Mouse (Mus musculus): ENCODE measurements around the gene Pkhd1.
A peak's percentile ranks its signal among the peaks of the same experiment; 100 is the strongest.
"Not testable (repeated sequence)": the region's sequence is repeated elsewhere in the genome, so short reads cannot be mapped to it uniquely, and the experiment has no call there.

Pkhd1 gene

DNA sequence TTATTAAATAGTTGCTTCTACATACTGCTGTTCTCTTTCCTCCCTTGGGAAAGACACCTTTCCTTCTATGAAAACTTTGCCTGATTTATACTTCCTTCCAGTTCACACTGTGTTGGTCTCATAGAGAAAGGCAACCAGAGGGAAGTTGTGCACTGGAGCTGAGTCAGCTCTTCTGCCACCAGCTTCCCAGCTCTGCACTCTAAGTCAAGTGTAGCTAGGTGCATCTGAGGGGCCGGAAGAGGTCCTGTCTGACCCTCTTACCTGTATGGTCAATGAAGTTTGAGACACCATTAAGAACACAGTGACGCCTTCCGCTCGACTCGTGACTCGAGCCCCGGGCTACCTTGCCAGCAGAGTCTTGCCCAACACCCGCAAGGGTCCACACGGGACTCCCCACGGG is 131.8 kb downstream of the Pkhd1 start:
- no peak for DNase-seq (ENCODE audit: low read depth)

DNA sequence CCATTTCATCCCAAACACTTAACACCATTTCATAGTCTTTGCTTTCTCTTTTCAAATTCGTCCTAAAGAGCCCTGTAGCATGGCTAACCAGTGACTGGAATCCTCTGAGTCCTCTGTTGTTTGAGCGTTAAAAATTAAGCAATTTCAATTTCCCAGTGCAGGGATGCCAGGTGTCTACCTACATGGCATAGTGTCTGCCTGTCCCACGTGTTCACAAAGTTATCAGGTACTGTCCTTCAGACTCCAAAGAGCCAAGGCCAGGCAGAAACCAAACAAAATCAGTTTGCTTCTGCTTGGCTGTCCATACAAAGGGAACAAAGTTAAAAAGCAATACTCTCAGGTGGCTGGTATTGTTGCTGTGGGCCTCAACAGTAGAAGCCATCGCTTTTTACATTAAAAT is 136.0 kb downstream of the Pkhd1 start:
- DNase-seq (ENCODE audit: low read depth), result no peak

DNA sequence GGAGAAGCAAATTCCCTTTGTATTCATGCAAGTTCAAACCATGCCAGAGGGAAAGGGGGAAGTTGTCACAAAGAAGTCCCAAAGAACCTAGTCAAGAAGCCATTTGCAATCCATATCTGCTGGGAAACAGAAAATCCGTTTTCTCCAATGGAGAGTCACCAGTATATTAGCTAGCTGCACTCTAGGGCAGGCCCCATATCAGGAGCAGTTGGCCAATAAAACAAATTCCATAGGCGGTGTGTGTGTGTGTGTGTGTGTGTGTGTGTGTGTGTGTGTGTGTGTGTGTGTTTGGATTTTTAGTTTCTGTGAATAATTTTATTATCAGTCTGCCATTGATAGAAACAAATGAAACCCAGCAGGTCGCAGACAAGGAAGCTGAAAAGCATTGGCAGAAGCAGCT is 139.2 kb downstream of the Pkhd1 start:
- no peak for DNase-seq (ENCODE audit: low read depth)

DNA sequence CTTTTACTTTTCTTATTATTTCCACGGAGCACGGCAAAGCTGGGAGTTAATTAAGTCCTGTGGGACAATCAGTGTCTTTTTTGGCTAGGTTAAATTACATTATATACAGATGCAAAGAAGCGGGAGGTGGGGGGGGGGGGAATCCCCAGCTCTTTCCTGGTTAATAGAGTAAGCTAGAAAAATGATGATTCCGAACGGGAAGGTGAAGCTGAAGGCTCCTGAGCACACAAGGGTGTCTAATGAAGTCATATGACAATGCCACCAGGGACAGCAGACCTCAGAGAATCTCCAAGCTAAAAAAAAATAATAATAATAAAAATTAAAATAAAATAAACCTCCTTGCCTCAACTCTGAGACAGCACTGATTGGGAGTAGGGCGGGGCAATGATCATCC is 139.6 kb downstream of the Pkhd1 start:
- DNase-seq (ENCODE audit: low read depth), result no peak

DNA sequence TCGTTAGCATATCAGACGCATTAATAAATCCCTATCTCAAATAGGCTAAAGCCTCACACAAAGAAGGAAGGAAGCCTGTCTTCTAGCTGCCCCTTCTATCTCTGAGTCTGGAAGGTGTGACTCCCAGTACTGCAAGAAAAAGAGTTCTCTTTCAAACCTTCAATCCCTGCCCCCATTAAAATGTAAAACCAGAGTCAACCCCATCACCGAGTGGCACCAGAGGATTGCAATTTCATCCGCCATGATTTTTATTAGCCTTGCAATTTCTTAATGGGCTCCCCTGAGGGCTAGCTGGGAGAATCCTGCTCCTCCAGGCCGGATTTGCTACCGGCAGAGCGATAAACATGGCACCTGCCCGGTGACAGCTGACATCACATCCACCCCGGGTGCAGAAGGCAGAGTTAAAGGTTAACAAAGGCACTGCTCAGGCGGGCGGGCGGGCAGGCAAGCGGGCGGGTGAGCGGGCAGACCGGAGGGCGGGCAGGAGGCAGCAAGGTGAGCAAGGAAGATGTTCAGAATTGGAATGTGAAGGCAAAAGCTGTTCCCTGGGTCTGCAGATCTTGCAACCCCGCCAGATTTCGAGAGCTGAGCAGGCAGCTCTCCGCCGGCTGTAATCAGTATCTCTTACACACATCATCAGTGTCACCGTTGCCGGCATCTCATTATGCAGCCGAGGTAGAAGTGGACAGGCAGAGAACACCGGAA is 140.2 kb downstream of the Pkhd1 start:
- no peak for DNase-seq (ENCODE audit: low read depth)

DNA sequence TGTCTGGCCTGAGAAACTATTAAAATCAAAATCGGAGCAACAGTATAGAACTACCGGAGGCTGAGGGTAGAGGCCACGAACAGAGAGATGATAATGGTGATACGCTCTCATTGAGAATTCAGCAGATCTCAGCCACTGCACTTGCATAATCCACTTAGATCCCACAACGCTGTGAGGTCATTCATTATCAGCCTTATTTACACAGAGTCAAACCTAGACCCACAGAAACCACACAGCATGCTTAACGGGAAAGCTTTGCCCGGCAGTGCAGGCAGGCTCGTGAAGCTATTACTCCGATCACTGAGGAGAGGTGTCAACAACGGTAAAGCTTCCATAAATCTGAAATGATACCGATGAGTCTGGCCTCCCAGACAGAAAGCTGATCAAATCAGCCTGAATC is 147.1 kb downstream of the Pkhd1 start:
- no peak for DNase-seq (ENCODE audit: low read depth)

DNA sequence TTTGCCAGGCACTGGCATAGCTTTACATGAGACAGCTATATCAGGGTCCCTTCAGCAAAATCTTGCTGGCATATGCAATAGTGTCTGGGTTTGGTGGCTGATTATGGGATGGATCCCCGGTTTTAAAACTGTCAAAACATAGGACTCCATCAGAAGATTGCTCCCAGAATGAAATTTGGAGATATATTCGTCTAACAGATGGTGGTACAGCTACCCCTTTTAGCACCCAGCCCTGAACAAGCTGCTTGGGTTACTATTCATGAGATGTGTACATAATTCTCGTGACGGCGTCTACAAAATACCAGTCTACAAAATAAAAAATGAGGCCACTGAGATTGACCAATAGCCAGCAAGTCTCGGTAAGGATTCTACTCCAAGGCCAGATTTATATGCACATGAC is 147.5 kb downstream of the Pkhd1 start:
- no peak for DNase-seq (ENCODE audit: low read depth)

DNA sequence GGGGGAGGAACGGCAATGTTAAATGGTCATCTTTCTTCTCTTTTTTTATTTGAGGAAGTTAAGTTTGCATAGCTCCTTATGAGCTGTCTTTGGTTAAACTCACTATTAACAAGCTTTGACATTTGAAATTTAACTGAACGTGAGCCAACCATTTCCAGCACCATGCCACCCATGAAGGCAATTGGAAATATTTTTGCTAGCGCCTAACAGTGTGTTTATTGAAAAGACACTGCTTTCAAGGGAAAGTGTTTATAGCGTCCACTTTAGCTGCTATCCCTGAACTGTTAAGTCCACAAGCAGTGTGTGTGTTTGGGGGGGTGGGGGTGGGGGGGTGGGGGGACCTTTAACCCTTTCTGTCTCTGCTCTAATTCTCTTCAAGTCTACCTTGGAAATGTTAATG is 151.4 kb downstream of the Pkhd1 start:
- DNase-seq (ENCODE audit: low read depth), result no peak

DNA sequence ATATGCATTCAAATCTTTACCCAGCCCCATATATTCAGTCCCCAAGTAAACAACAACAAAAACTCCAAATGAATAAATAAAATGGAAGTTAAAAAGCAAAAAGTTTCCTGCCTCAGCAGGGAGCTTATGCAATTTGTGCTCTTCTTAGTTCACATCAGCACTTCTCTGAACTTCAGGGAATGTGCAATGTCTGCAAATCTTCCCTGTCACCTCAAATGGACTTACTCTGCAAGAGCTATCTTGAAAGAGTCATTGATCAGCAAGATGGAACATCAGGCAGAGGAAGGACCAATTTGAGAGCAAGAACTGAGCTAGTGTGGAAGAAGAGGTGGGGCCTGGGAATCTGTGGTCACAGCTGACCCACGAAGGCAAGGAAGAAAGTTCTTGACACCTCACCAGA is 163.2 kb downstream of the Pkhd1 start:
- no peak for DNase-seq (ENCODE audit: low read depth)

DNA sequence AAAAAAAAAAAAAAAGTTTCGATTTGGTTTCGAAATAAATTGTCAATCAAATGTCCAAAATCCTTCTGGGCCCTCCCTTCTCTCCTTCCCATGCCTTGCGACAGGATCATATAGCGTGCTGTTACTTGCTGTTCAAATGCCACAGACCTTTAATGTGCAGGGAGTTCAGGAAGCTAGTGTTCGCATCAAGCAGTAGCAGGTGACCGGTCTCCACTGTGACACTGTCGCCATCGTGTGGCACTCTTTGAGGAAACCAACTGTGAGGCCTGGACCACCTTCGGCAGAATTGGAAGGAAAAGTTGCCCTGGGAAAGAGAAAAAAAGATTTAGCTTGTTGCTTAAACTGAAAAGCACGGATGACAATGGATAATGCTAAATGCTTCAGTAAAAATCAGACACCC is 167.8 kb downstream of the Pkhd1 start:
- DNase-seq (ENCODE audit: low read depth), result peak; percentile 28

DNA sequence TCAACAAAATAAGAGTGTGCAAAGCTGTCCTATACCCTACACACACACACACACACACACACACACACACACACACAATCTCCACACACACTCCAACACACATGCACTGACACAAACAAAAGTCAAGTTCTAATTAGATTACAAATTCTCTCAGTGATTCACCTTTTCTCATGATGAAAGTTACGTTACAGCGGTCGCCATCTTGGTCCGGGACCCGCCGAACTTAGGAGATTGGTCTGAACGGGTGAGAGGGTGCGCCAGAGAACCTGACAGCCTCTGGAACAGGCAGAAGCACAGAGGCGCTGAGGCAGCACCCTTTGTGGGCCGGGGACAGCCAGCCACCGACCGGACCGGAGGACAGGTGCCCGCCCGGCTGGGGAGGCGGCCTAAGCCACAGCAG is 185.8 kb downstream of the Pkhd1 start:
- not testable (repeated sequence) for DNase-seq (ENCODE audit: low read depth)

DNA sequence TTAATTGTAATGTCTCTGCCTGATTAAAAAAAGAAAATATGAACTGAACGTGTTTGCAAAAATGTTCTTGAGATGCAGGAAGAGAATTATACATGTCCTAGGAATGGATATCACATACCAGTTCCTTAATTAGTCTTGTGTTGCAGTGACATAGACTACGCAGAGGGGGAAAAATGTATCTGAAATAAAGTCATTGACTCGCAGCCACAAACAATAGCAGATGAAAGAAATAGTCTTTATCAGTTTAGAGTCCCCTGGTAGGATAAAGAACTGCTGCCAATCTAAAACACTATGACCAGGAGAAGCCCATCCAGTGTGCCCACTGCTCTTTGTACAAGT is 188.8 kb downstream of the Pkhd1 start:
- DNase-seq (ENCODE audit: low read depth), result no peak

DNA sequence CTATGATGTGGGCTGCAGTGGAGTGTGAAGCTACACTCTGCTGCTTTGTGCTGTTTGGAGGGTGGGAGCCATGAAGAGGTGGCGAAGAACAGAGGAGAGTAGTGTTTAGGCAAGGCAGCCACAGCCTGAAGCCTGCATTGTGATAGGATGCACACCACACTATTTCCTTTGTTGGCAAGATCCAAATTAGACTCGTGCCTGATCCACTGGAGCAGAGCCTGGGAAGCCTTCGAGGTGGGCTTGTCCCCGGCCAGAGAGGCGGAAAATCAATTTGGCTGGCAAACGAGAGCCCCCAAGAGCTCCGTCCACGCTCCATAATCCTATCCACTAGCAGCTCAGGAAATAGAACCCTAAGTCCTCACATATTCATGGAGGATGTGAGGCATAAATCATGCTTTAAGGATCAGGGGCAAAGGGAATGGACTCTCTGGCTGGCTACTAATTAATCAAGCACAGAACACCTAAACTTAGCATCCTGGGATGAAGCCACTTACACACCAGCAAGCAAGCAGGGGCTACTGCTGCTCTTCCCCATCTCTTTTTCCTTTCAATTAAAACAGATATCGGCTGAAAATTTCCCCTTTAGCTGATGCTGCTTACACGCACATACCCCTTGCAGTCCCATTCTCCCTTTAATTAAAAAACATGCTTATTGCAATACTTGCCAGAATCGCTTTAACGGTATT is 189.4 kb downstream of the Pkhd1 start:
- no peak for DNase-seq (ENCODE audit: low read depth)

DNA sequence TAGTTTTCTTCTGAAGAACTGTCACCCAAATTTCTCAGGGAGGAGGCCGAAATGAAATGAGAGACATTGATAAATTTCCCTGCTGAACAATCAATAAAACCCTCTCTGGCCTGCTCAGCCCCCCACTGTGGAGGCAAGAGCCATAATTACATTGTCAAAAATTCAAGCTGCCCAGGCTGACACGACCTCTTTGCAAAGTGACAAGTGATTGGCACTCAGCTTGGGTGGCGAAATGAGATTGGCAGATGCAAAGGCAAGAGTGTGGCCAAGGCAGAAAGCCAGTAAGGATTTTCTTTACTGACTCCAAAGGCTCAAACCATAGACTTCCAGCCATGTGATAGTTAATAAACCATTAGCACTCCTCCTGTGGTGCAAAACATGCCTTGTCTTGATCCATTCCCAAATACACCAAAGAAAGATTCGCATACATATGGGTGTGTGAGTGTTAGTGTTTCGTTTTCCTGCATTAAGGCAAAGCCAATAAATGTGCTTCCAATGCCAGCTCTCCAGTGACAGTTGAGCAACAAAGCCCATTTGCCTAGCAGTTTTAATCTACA is 208.4 kb downstream of the Pkhd1 start:
- DNase-seq (ENCODE audit: low read depth), result no peak

DNA sequence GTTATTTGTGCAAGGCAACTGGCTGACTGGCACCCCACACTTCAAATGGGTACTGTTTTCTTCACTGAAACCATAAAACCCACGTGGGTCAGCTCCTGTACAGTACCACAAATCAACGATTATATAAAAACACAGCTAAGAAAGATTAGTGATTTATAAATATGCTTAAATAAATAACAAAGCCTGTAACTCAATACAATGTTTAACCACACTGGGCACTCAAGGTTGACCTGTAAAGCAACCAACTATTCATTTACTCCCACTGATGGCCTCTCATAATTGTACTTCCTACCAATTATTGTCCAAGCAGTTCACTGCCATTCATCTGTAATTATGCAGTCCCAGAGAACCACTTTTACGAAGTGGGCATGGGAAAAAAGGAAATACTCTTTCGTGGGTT is 219.5 kb downstream of the Pkhd1 start:
- DNase-seq (ENCODE audit: low read depth), result no peak

DNA sequence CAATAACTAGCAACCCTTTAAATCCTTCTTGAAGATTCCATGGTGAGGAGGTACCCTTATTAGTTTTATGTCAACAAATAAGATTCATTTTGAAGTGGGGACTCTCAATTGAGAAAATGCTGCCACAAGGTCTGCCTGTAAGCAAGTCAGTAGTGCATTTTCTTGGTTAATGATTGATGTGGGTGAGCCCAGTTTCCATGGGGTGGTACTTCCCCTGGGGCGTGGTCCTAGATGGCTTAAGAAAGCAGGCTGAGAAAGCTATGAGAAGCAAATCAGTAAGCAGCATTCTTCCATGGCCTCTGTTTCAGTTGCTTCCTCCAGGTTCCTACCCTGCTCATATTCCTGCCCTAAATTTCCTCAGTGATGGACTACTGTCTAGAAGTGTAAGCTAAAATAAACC is 253.4 kb downstream of the Pkhd1 start:
- DNase-seq (ENCODE audit: low read depth), result no peak

DNA sequence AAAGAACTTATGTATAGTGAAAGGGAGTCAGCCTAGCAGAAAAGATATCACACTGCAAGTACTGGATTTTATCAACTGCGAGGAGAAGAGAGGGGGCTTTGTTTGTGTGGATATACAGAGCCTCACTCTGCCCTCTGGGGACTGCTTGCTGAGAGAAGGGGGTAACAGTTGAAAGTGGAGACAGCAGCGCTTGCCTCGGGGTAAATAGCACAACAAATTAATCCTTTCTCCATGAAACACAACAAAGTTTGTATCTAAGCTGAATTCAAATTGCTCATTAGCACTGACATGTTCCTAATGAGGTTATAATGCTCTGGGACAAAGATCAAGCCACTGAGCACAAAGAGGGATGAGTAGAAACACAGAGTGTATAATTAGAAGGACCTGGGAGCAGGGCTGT is 273.2 kb downstream of the Pkhd1 start:
- DNase-seq (ENCODE audit: low read depth), result no peak

DNA sequence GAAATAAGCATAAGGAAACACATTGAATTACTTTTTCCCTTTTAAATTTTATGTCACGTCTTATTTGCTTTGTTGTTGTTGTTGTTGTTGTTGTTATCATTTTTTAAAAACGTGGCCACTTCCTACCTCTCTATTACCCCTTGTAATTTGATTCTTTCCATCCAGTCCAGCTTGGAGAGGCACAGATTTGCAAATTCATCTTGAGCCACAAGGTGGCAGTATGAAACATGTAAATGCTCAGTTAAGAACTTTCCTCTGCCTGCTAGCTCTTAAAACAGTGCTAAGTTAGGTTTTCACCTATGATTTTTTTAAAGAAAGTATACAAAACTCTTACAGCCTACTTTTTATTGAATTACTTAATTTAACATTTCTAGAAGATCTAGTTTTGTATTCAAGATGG is 306.4 kb downstream of the Pkhd1 start:
- peak; percentile 67 for DNase-seq (ENCODE audit: low read depth)

DNA sequence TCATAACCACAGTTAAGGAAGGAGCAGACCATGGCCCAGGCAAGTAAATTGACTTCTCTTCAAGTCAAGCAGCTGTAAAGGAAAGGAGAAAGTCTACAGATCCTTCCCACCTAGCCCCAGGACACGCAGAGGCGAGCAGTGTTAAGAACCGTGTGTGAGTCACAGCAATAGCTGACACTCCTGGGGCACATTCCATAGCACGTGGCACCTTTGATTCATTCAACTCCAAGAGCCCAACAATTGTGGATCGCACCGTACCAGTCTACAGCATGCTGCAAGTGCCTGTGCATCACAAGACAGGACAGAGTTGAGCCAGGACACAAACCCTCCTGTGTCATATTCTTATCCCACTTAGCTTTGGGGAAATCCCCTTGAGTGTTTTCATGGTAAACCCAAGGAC is 306.9 kb downstream of the Pkhd1 start:
- DNase-seq (ENCODE audit: low read depth), result no peak

DNA sequence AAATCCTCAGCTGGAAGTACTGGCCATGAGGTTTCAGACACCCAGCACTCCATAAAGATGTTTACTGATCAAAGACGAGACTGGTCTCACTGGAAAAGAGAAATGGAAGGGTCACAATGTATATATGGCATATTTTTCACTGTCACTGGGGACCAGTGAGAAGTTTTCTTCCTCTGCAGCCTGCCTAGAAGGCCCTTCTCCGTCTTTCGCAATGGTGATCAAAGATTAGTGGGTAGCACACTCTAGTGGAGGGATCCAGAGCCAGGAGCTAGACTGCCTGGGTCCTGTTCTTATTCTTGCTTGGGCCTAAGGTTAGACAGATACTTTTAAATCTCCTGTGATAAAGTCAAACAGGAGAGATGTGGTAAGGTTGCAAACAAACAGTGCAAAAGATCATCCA is 311.7 kb downstream of the Pkhd1 start:
- DNase-seq (ENCODE audit: low read depth), result peak; percentile 4

DNA sequence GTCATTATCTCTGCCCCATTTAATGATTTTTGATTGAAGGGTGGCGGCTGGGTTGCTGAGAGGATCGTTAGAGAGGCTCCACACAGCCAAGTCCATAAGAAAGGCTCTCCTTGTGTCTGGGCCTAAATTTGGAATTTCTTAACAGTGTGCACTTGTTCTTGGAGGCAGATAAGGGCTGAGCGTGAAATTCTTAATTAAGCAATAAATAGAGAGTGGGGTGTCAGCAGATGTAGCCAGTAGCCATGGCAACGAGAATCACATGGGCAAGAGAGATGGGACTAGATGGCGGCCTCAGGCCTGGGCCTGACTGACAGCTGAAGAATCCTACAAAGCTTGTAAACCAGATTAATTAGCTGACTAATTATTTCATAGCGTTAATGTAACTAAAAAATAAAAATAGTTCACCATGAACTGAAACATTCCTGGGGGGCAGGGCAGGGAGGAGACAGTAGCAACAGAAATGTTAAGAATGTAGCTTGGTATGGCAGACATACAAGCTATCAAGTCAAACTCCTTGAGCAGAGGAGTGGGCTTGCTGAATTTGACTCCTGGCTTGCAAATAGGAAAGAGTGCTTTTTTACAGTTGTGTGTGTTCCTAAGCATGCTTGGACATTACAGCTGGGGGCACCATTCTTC is 314.8 kb downstream of the Pkhd1 start:
- no peak for DNase-seq (ENCODE audit: low read depth)

DNA sequence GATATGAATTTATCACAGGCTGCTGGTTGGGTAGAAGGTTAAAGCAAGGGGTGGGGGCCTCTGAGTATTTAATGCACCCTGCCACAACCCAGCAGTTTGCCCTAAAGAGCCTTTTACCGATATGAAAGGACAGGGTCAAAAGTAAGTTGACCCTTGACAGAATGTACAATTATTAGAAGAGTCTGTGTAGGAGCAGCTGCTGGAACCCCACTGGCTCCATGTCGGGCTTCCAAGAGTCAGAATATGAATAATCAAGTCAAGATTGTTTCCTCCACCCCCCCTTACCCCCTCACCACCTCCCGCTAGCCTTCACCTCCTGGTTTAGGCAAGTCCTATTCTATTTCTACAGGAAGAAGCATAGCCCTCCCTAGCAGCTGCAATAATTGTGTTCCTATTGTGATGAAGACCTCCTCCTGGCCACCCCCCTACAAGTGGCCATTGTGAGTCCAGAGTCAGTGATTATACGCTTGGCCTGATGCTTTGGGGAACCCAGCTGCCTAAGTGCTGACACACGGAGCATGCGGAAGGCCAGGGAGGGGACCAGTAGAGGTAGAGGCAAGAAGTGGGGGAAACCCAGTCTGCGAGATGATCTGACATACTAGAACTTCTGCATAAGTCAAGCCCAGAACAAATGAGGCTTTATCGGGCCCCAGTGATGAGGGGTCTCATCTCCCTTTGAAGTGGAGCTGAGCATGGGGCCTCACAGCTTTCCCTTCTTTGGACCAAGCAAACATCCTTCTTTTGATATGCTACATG is 315.5 kb downstream of the Pkhd1 start:
- no peak for DNase-seq (ENCODE audit: low read depth)

DNA sequence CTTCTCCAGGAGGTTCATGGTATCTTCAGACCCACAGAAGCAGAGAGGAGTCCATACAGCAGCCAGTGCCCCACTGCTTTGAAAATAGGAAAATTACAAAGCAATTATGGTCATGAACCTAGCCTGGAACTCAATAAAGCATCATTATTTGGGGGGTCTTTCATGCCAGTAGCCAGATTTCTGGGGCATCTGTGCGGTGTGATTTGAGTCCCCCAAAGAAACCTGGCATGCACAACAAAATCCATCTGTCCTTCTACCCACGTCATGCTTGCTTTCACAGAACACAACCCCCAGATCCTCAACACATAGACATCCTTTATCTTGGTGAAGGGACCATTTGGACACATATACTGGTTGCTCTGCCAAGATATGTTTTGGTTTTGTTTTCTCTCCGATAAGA is 316.2 kb downstream of the Pkhd1 start:
- no peak for DNase-seq (ENCODE audit: low read depth)

Data from 416B (cell line).